Comparison of ENCODE assay signal across 9 mouse cellular contexts in genomic region chr2:71980771-71981342, GRCm38 (mm10). TPM values are rescaled to one million over a fixed set of nuclear protein-coding genes. Genes with fewer than 3 reads are reported as not detected.
DNase-seq lines count a peak whose midpoint lies in the region; ATAC-seq and TF ChIP-seq lines count a peak whose summit lies in the region.
"Had no signal": no experiment of that assay in that cellular context is flagged by ENCODE, and none has a peak within 500 bp of the region (broad histone marks: within the 10 kb centered on the region; RNA-seq: fewer than 3 reads in every experiment).

Gene Rapgef4 (plus strand): TSS chr2:71981240.

- H3K9ac ChIP-seq in neural tube, embryonic 11.5 days (ENCODE audit: low read length) = peak within 1 kb of the TSS; percentile 50

- TF ChIP-seq CTCF in kidney, adult 2 months (conservative IDR thresholded peaks at IDR 0.05; ENCODE audit: insufficient read depth, insufficient read length, low read depth, low read length) = no peak
- no peak for TF ChIP-seq CTCF in E14TG2a.4 (conservative IDR thresholded peaks at IDR 0.05; ENCODE audit: low read length)
- no peak for TF ChIP-seq CTCF in cerebellum, adult 2 months (IDR thresholded peaks at IDR 0.05; ENCODE audit: borderline replicate concordance, insufficient read depth, low read depth, low read length)

- WGBS in kidney, adult 2 months = 2% methylated on average over 52 of the region's 52 CpGs
- under 1% methylated on average over 52 of the region's 52 CpGs for WGBS in cerebellum, adult 2 months
- WGBS in heart, embryonic 10.5 days = 2% methylated on average over 42 of the region's 52 CpGs
- 2% methylated on average over 34 of the region's 52 CpGs for WGBS in neural tube, embryonic 11.5 days

- H3K4me3 ChIP-seq in kidney, adult 2 months (ENCODE audit: insufficient read depth, low read depth, low read length) = peak within 1 kb of the TSS; percentile 25; the same call in 1 of the 2 replicates
- H3K4me3 ChIP-seq in E14TG2a.4 (replicated peaks; ENCODE audit: low read length) = peak within 1 kb of the TSS; percentile 74
- H3K4me3 ChIP-seq in cerebellum, adult 2 months (replicated peaks; ENCODE audit: insufficient read depth, low read depth, low read length) = peak within 1 kb of the TSS; percentile 78
- peak within 1 kb of the TSS; percentile 73 for H3K4me3 ChIP-seq in heart, embryonic 10.5 days
- H3K4me3 ChIP-seq in neural tube, embryonic 11.5 days (ENCODE audit: low read depth, low read length) = peak within 1 kb of the TSS; percentile 61

- DNase-seq in kidney, adult 2 months = no peak
- DNase-seq in kidney, adult 18-20 months = no peak
- peak; percentile 53 to 69 for DNase-seq in cerebellum, adult 2 months
- DNase-seq in heart, embryonic 10.5 days (ENCODE audit: low spot score) = no peak
- DNase-seq in layer of hippocampus, postnatal 36 days = no peak
- peak; percentile 25 for DNase-seq in neural tube, embryonic 11.5 days (ENCODE audit: low spot score)
- no peak for DNase-seq in frontal cortex, postnatal 25 days (ENCODE audit: low spot score in 2 of 2)

- no peak within 1 kb of the TSS for H3K27ac ChIP-seq in kidney, adult 2 months (ENCODE audit: insufficient read depth, low read depth, low read length)
- H3K27ac ChIP-seq in cerebellum, adult 2 months (ENCODE audit: insufficient read depth, low read length) = peak within 1 kb of the TSS; percentile 99
- H3K27ac ChIP-seq in heart, embryonic 10.5 days = peak within 1 kb of the TSS; percentile 66; the same call in 1 of the 2 replicates
- H3K27ac ChIP-seq in neural tube, embryonic 11.5 days (ENCODE audit: low read depth, low read length) = no peak within 1 kb of the TSS

- no peaks in the 10 kb centered on the region for H3K4me1 ChIP-seq in kidney, adult 2 months (ENCODE audit: control insufficient read depth, insufficient read depth, low read length)
- H3K4me1 ChIP-seq in E14TG2a.4 (replicated peaks; ENCODE audit: low read depth, low read length) = peaks cover 26% of the 10 kb centered on the region
- H3K4me1 ChIP-seq in cerebellum, adult 2 months (ENCODE audit: control insufficient read depth, insufficient read depth, low read length) = peaks cover 12% of the 10 kb centered on the region
- 0 out of 2 replicates have a peak, but pooled peaks cover 4% of the 10 kb centered on the region for H3K4me1 ChIP-seq in heart, embryonic 10.5 days
- H3K4me1 ChIP-seq in neural tube, embryonic 11.5 days (ENCODE audit: control insufficient read depth, insufficient read depth, low read length) = no peaks in the 10 kb centered on the region

- no peaks in the 10 kb centered on the region for H3K27me3 ChIP-seq in kidney, adult 2 months (replicated peaks; ENCODE audit: control insufficient read depth, insufficient read depth, low read length)
- H3K27me3 ChIP-seq in E14TG2a.4 (ENCODE audit: insufficient read depth, low read length) = peaks cover 42% of the 10 kb centered on the region
- no peaks in the 10 kb centered on the region for H3K27me3 ChIP-seq in cerebellum, adult 2 months (ENCODE audit: control insufficient read depth, insufficient read depth, low read length)
- H3K27me3 ChIP-seq in heart, embryonic 10.5 days (ENCODE audit: insufficient read depth, poor library complexity, severe bottlenecking) = peaks cover 46% of the 10 kb centered on the region
- peaks cover 15% of the 10 kb centered on the region for H3K27me3 ChIP-seq in neural tube, embryonic 11.5 days (ENCODE audit: control insufficient read depth, insufficient read depth, low read length)

- peaks cover 6% of the 10 kb centered on the region for H3K9me3 ChIP-seq in E14TG2a.4 (ENCODE audit: low read length)
- no peaks in the 10 kb centered on the region for H3K9me3 ChIP-seq in heart, embryonic 10.5 days
- H3K9me3 ChIP-seq in neural tube, embryonic 11.5 days (ENCODE audit: control insufficient read depth, low read length) = no peaks in the 10 kb centered on the region
- H3K9me3 ChIP-seq: G1E had no signal

- no peaks in the 10 kb centered on the region for H3K36me3 ChIP-seq in kidney, adult 2 months (ENCODE audit: control insufficient read depth, insufficient read depth, low read length)
- H3K36me3 ChIP-seq in E14TG2a.4 (ENCODE audit: insufficient read depth, low read length) = no peaks in the 10 kb centered on the region
- no peaks in the 10 kb centered on the region for H3K36me3 ChIP-seq in heart, embryonic 10.5 days
- H3K36me3 ChIP-seq in neural tube, embryonic 11.5 days (ENCODE audit: control insufficient read depth, insufficient read depth, low read length) = no peaks in the 10 kb centered on the region
- H3K36me3 ChIP-seq: G1E had no signal

- TF ChIP-seq POLR2A in kidney, adult 2 months (IDR thresholded peaks at IDR 0.05; ENCODE audit: low read depth, low read length) = no peak
- TF ChIP-seq POLR2A in cerebellum, adult 2 months (IDR thresholded peaks at IDR 0.05; ENCODE audit: borderline replicate concordance, insufficient read depth, low read length) = peak; percentile 48

- peak within 1 kb of the TSS; percentile 99 for H3K4me2 ChIP-seq in neural tube, embryonic 11.5 days (ENCODE audit: low read depth)

- no peak for ATAC-seq in neural tube, embryonic 11.5 days (ENCODE audit: insufficient read depth, low FRiP score, low TSS enrichment)

RNA-seq across cellular contexts. Expression of gene Rapgef4, which starts in this region (rescaled TPM):
- polyA plus RNA-seq in kidney, adult 2 months (2012; rRNA removed) = 6.2 and 6.4 TPM in 2 replicates
- polyA plus RNA-seq in cerebellum, adult 2 months (2012; rRNA removed) = 192 and 200 TPM in 2 replicates
- polyA plus RNA-seq in heart, embryonic 10.5 days (2016; fragmentation: Nextera tagmentation; extraction: Ambion mirVana) = 2.8 and 3.1 TPM in 2 replicates
- 100 to 1,000 TPM; 339 to 358 TPM for total RNA-seq in layer of hippocampus, postnatal 36 days (2021)
- polyA plus RNA-seq in neural tube, embryonic 11.5 days (2014; fragmentation: Nextera tagmentation; extraction: Ambion mirVana) = 9.8 and 11.9 TPM in 2 replicates
- polyA plus RNA-seq: G1E had no signal

Comparison
In these comparisons a context has a peak if more than half of its experiments do, and no peak if none do; other contexts are left out.
1. RNA of gene Rapgef4 (polyA plus RNA-seq): 192 to 200 TPM in cerebellum, adult 2 months; 9.8 to 11.9 TPM in neural tube, embryonic 11.5 days, 6.2 to 6.4 TPM in kidney, adult 2 months and 2.8 to 3.1 TPM in heart, embryonic 10.5 days; every median in the first group is over 10 times any median in the second.
2. DNase-seq: peak in cerebellum, adult 2 months (2 of 2) and neural tube, embryonic 11.5 days (single experiment); none in kidney, adult 2 months (single experiment), kidney, adult 18-20 months (single experiment), heart, embryonic 10.5 days (single experiment), layer of hippocampus, postnatal 36 days (0 of 2) and frontal cortex, postnatal 25 days (0 of 2).
3. H3K27ac ChIP-seq: peak in cerebellum, adult 2 months (single experiment) and heart, embryonic 10.5 days (single experiment); none in kidney, adult 2 months (single experiment) and neural tube, embryonic 11.5 days (single experiment).
4. H3K4me3 ChIP-seq: peak in every context shown above with its lines; median percentile 78 in cerebellum, adult 2 months; 74 in E14TG2a.4; 73 in heart, embryonic 10.5 days; 61 in neural tube, embryonic 11.5 days; 25 in kidney, adult 2 months.